Mouse (Mus musculus): ENCODE measurements around the gene Zfp692. TPM values are rescaled to one million over a fixed set of nuclear protein-coding genes. Genes with fewer than 3 reads are reported as not detected.

Zfp692 gene
- 25.2 and 34.0 TPM in 2 replicates for polyA plus RNA-seq (2012; ENCODE audit: low replicate concordance)

GRCm38 (mm10) chr11:58306860-58307308 is at the start of gene Zfp692:
Zfp692 (plus strand) TSS chr11:58307069.

GRCm38 (mm10) chr11:58274572-58274971 is 32.3 kb upstream of the Zfp692 start, which contains the start of gene 4930438A08Rik:
4930438A08Rik (plus strand) TSS chr11:58274799.

GRCm38 (mm10) chr11:58330276-58331148 is 23.6 kb downstream of the Zfp692 start, which contains the start of the genes Zfp672 and Sh3bp5l:
Zfp672 (minus strand) TSS chr11:58330339.
Sh3bp5l (plus strand) TSS chr11:58330724.

Other genes starting within 250 kb of the Zfp692 start
- not detected in 2 replicates for gene Gm12248, start 213.9 kb upstream of the Zfp692 start, polyA plus RNA-seq (2012; ENCODE audit: low replicate concordance)
- 1.4 and 1.8 TPM in 2 replicates for gene Cnot8, start 202.9 kb upstream of the Zfp692 start, polyA plus RNA-seq (2012; ENCODE audit: low replicate concordance)
- 5.4 and 15.5 TPM in 2 replicates for gene Gemin5, start 138.5 kb upstream of the Zfp692 start, polyA plus RNA-seq (2012; ENCODE audit: low replicate concordance)
- gene Mrpl22, start 135.4 kb upstream of the Zfp692 start, polyA plus RNA-seq (2012; ENCODE audit: low replicate concordance), result 9.7 and 17.5 TPM in 2 replicates
- gene Igtp, start 107.5 kb upstream of the Zfp692 start, polyA plus RNA-seq (2012; ENCODE audit: low replicate concordance), result 3.9 and 13.2 TPM in 2 replicates
- gene Irgm2, start 107.5 kb upstream of the Zfp692 start, polyA plus RNA-seq (2012; ENCODE audit: low replicate concordance), result 0.48 and 4.8 TPM in 2 replicates
- 0.10 TPM in 1 of 2 replicates, not detected in the other for gene 4930438A08Rik, start 32.3 kb upstream of the Zfp692 start, polyA plus RNA-seq (2012; ENCODE audit: low replicate concordance)
- gene Zfp672, start 23.3 kb downstream of the Zfp692 start, polyA plus RNA-seq (2012; ENCODE audit: low replicate concordance), result 10.0 and 24.2 TPM in 2 replicates
- 21.9 and 39.3 TPM in 2 replicates for gene Sh3bp5l, start 23.7 kb downstream of the Zfp692 start, polyA plus RNA-seq (2012; ENCODE audit: low replicate concordance)
- gene Lypd8, start 72.0 kb downstream of the Zfp692 start, polyA plus RNA-seq (2012; ENCODE audit: low replicate concordance), result not detected in 2 replicates
- not detected in 2 replicates for gene 1810065E05Rik, start 114.0 kb downstream of the Zfp692 start, polyA plus RNA-seq (2012; ENCODE audit: low replicate concordance)
- not detected in 2 replicates for gene Gm12253, start 125.5 kb downstream of the Zfp692 start, polyA plus RNA-seq (2012; ENCODE audit: low replicate concordance)
- gene Lypd9, start 145.9 kb downstream of the Zfp692 start, polyA plus RNA-seq (2012; ENCODE audit: low replicate concordance), result not detected in 2 replicates
- gene Olfr30, start 155.2 kb downstream of the Zfp692 start, polyA plus RNA-seq (2012; ENCODE audit: low replicate concordance), result not detected in 2 replicates
- not detected in 2 replicates for gene Olfr332, start 185.5 kb downstream of the Zfp692 start, polyA plus RNA-seq (2012; ENCODE audit: low replicate concordance)
- gene Olfr331, start 195.5 kb downstream of the Zfp692 start, polyA plus RNA-seq (2012; ENCODE audit: low replicate concordance), result not detected in 2 replicates
- gene Olfr330, start 227.8 kb downstream of the Zfp692 start, polyA plus RNA-seq (2012; ENCODE audit: low replicate concordance), result not detected in 2 replicates
- not detected in 2 replicates for gene Olfr329-ps, start 239.4 kb downstream of the Zfp692 start, polyA plus RNA-seq (2012; ENCODE audit: low replicate concordance)
- gene Olfr328, start 248.6 kb downstream of the Zfp692 start, polyA plus RNA-seq (2012; ENCODE audit: low replicate concordance), result not detected in 2 replicates